Mouse (Mus musculus) retina, adult 2 months (tissue): Measurements from ENCODE around the gene Slc25a34.

ENCODE experiments used
- DNase-seq: peaks from one replicate; pipeline ENCODE4 v3.0.0-alpha.2; 2012; ENCODE audit warnings: low read depth, low spot score

The Slc25a34 gene

GRCm38 (mm10) chr4:141623666-141624065 lies at the start of gene Slc25a34:
Gene Slc25a34 (minus strand): TSS chr4:141623821.
- DNase-seq: no peak

- DNase-seq: no peak
Observed at GRCm38 (mm10) chr4:141672325-141672724, 48.7 kb upstream of the Slc25a34 start.

GRCm38 (mm10) chr4:141671389-141671788 lies 47.8 kb upstream of the Slc25a34 start:
- DNase-seq: no peak

GRCm38 (mm10) chr4:141669898-141670712 lies 46.5 kb upstream of the Slc25a34 start:
- no peak for DNase-seq

- DNase-seq: no peak
Observed at GRCm38 (mm10) chr4:141664799-141665198, 41.2 kb upstream of the Slc25a34 start, which contains the start of gene Plekhm2. Gene Plekhm2 (minus strand): TSS chr4:141664899.

GRCm38 (mm10) chr4:141664011-141664745 lies 40.6 kb upstream of the Slc25a34 start:
- no peak for DNase-seq

GRCm38 (mm10) chr4:141663122-141663931 lies 39.7 kb upstream of the Slc25a34 start:
- no peak for DNase-seq

- no peak for DNase-seq
Observed at GRCm38 (mm10) chr4:141660884-141661283, 37.3 kb upstream of the Slc25a34 start.

- no peak for DNase-seq
Observed at GRCm38 (mm10) chr4:141659739-141660138, 36.1 kb upstream of the Slc25a34 start.

GRCm38 (mm10) chr4:141658846-141659484 lies 35.3 kb upstream of the Slc25a34 start:
- no peak for DNase-seq

- DNase-seq: no peak
Observed at GRCm38 (mm10) chr4:141656932-141657331, 33.3 kb upstream of the Slc25a34 start.

- DNase-seq: no peak
Observed at GRCm38 (mm10) chr4:141655908-141656608, 32.4 kb upstream of the Slc25a34 start.

GRCm38 (mm10) chr4:141654509-141654908 lies 30.9 kb upstream of the Slc25a34 start:
- no peak for DNase-seq

- no peak for DNase-seq
Observed at GRCm38 (mm10) chr4:141653813-141654212, 30.2 kb upstream of the Slc25a34 start.

GRCm38 (mm10) chr4:141653044-141653443 lies 29.4 kb upstream of the Slc25a34 start:
- DNase-seq: no peak

- DNase-seq: no peak
Observed at GRCm38 (mm10) chr4:141651944-141652343, 28.3 kb upstream of the Slc25a34 start.

GRCm38 (mm10) chr4:141651286-141651685 lies 27.7 kb upstream of the Slc25a34 start:
- DNase-seq: no peak

- no peak for DNase-seq
Observed at GRCm38 (mm10) chr4:141649244-141649643, 25.6 kb upstream of the Slc25a34 start.

- no peak for DNase-seq
Observed at GRCm38 (mm10) chr4:141648262-141648661, 24.6 kb upstream of the Slc25a34 start.

- no peak for DNase-seq
Observed at GRCm38 (mm10) chr4:141647187-141647586, 23.6 kb upstream of the Slc25a34 start.

- no peak for DNase-seq
Observed at GRCm38 (mm10) chr4:141645988-141646387, 22.4 kb upstream of the Slc25a34 start.
